Mouse (Mus musculus): ENCODE measurements at regions not wholly inside any gene's neighbourhood (a gene's known extent, or its start where the extent isn't known, plus 50 kb on each side); places are given as distances from the start of the nearest gene placed in this dataset.

DNA sequence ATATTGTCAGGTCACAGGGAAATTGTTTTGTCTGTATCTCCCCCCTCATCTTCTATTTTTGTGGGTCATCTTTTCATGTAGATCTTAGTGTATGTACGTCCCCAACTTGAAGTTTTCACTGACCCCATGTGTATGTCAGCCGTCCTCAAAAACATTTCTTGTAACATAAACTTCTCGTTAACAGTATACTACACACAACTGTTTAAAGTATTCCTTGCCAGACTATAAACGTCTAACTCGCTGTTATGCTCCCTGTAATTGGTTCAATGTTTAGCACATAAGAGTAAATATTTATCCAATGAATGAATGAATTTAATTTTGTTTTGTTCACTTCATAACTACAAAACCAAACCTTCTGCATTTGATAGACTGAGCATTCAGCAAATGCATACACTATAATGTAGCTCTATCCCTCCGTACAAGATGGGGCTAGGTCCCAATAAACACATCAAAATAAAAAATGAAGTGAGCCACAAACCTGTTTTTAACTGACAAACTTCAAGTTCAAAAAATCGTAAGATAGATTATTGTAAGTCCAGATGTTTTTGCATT lies 67.3 kb downstream of the Mgst1 start:
- DNase-seq = no peak

DNA sequence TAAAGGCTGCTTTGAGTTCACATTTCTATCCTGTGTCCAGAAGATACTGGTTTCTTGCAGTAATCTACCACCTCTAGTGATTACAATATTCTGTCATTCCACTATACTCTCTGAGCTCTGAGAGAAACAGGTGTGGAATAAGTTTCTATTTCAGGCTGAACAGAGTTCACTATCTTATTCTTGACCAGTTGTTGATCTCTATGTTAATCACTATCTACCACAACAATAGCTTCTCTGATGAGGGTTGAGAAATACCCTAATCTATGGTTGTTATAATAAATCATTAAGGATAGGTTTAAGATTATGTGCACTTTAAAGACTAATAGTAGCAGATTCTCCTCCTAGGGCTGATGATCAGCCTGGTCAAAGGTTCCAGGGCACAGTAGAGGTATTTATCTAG lies 75.1 kb downstream of the Mgst1 start:
- no peak for DNase-seq

DNA sequence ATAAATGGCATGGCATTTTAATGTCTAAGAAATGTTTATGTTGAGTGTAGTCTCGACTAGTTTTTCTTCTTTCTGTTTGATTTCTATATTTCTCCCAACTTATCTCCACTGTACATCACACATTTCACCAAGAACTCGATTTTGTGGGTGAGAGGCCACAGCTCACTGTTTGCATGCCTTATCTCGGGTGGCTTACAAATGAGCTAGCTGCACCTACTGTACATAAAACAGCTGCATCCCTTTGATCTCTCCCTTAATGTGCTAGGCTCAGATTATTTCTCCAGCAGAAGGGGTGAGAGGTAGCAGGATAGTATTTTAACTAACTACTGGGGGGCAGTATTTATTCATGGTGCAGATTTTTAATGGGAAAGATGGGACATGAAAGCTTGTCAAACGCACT lies 92.3 kb downstream of the Mgst1 start:
- DNase-seq = no peak

DNA sequence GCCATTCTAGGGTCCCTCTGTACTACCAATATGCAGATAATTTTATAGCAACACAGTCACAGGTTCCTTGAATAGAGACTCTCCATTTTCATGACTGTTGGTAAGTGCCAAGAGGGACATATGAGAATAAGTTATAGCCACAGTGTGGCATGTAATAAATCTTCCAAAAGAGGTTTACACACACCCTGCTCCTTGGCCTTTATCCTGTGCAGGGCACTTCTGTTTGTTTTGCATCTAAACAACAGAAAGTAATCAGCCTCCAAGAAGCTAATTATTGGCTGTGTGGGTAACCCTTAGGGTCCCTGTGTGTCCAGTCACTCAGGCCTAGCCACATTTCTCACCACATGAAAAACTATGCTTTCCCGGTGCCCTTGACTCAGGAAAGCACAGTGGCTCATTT lies 102.7 kb downstream of the Mgst1 start:
- DNase-seq = no peak

DNA sequence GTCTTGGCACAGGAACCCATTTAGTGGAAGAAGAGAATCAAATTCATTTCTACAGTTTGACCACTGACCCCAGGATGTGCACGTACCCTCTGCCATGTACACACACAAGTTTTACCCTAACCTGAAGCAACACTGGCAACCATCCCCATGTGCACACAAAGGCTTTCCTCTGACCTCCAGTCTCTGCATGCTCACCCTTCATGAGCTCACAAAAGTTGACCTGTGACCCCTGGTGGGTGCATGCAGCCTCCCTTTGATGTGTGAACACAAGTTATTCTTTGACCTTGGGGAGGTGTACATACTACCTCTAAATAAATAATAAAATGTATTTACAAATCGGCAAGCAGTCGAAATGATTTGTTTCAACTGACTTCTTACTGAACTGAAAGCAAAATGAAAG lies 126.6 kb downstream of the Mgst1 start:
- DNase-seq = peak; percentile 30
